Mouse (Mus musculus): ENCODE measurements around the gene Trpm8.
A peak's percentile ranks its signal among the peaks of the same experiment; 100 is the strongest.

The Trpm8 gene

GRCm38 (mm10) chr1:88432601-88433000 is 155.1 kb downstream of the Trpm8 start:
- peak; percentile 73 for DNase-seq (ENCODE audit: low read depth, low spot score)

- DNase-seq (ENCODE audit: low read depth, low spot score) = no peak
Observed at GRCm38 (mm10) chr1:88433096-88433883, 155.8 kb downstream of the Trpm8 start.

GRCm38 (mm10) chr1:88434057-88434456 is 156.6 kb downstream of the Trpm8 start:
- DNase-seq (ENCODE audit: low read depth, low spot score) = peak; percentile 39

DNA sequence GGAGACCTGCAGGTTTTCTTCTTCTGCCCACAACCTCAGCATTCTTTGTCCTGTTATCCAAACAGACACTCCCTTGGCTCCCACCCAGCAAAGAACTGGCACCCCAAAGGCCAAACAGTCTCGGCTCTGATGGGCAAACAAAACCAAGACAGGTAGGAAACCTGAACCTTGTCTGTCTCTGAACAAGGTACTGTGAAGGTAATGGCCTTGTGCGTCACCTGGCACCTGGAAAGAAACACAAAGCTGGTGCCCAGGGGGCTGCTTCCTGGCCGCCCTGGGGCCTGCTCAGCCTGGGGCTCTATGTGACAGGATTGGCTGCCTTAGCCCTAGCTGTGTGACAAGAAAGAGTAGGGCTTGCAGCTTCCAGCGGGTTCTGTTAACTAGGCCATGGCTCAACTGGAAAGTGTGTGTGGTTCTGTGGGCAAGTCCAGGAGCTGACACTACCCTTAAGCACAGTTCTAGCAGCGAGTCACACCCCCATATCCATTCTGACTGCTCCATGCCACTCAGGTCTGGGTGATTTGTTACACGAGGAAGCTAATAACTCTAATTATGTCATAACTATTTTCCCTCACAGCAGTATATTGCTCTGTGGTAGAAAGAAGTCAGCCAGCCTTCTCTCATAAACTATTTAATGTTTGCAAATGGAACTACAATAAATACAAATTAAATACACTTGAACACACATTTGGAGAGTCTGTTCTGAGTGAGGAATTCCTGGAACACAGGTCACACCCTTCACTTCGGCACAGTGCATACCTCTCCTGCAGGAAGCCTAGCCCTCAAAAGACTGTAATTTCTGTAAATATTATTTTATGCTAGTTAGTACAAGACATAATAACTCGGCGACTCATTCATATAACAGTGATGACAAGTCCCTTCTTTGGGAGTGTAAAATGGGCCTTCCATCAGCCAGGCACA is 160.0 kb downstream of the Trpm8 start:
- no peak for DNase-seq (ENCODE audit: low read depth, low spot score)

Measured in ES-CJ7 (cell line).